Mouse (Mus musculus): ENCODE results near the gene Eno1. TPM values are rescaled to one million over a fixed set of nuclear protein-coding genes. Genes with fewer than 3 reads are reported as not detected.

Gene Eno1
- polyA plus RNA-seq, 1 experiment = 370 TPM

DNA sequence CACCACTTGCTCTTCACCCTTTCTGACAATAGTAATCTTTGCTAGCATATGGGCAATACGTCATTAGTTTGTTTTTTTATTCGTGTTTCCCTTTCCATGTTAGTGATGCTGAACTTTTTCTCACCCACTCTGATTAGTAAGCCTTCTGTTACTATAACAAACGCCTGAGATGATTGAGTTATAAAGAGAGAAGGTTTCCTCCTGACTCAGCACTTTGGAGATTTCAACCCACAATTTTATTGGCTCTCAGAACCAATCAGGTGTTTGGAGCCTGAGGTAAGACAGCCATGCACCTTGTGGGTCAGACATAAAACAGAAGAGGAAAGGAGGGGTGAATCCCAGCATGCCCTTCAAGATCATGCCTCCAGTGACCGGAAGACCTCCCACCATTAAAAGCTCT, 12.7 kb upstream of the Eno1 start:
- no peak for TF ChIP-seq CTCF (IDR thresholded peaks at IDR 0.05; ENCODE audit: low read depth, low read length)
- no peak for TF ChIP-seq POLR2A (IDR thresholded peaks at IDR 0.05; ENCODE audit: borderline replicate concordance, low read depth, low read length)
- no peak overlapping the region for H3K4me3 ChIP-seq (ENCODE audit: insufficient read depth, low read length)
- peaks cover 17% of the 10 kb centered on the region for H3K4me1 ChIP-seq (ENCODE audit: control insufficient read depth, insufficient read depth, low read length)
- no peak overlapping the region for H3K27ac ChIP-seq (ENCODE audit: insufficient read depth, low read depth, low read length)

DNA sequence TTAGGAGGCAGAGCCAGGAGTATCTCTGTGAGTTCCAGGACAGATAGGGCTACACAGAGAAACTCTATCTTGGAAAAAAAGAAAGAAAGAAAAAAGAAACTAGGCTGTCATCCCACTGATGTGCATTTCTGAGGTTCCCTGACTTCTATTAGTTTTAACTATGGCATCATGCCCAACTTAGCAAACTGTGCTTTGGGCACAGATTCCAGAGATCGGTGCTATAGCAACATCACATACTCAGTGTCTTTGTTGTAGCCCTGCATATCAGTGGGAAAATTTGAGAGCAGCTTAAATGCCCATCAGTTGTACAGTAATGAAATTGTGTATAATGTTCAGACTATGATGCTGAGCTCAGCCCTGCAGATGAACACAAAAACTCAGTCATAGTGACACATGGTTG, 10.8 kb upstream of the Eno1 start:
- TF ChIP-seq POLR2A (IDR thresholded peaks at IDR 0.05; ENCODE audit: borderline replicate concordance, low read depth, low read length) = no peak
- TF ChIP-seq CTCF (IDR thresholded peaks at IDR 0.05; ENCODE audit: low read depth, low read length) = no peak
- Histone ChIP-seq H3K4me3 (ENCODE audit: insufficient read depth, low read length) (no peak overlapping the region), H3K4me1 (ENCODE audit: control insufficient read depth, insufficient read depth, low read length) (peaks cover 16% of the 10 kb centered on the region), H3K27ac (ENCODE audit: insufficient read depth, low read depth, low read length) (no peak overlapping the region)

DNA sequence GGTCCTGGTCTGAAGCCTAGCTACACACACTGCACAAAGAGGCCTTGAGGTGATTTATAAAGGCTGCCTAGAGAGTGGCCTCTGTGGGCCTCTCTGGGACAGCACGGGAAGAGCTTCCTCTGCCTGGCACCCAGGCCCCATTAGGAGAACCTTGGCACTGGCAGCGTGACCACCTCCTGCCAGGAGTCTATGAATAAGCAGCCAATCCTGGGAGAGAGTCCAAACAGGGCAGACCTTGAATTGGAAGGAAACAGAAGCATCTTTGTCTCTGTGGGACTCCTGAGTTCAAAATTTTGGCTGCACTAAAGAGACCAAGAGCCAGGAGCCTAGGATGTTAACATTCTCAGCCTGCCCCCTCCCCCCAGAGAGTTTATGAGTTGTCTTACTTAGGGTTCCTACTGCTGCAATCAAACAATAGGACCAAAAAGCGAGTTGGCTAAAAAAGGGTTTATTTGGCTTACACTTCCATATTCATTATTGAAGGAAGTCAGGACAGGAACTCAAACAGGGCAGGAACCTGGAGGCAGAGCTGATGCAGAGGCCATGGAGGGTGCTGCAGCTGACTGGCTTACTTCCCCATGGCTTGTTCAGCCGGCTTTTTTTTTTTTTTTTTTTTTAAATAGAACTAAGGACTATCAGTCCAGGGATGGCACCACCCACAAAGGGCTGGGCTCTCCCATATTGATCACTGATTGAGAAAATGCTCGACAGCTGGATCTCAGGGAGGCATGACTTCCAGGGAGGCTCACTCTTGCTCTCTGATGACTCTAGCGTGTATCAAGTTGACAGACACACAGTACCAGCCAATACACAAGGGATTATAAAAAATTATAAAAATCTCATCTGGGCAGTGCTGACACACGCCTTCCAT, 9.5 kb upstream of the Eno1 start:
- peak overlapping the region; percentile 59 for H3K27ac ChIP-seq (ENCODE audit: insufficient read depth, low read depth, low read length)
- H3K4me1 ChIP-seq (ENCODE audit: control insufficient read depth, insufficient read depth, low read length) = peaks cover 16% of the 10 kb centered on the region
- no peak for TF ChIP-seq POLR2A (IDR thresholded peaks at IDR 0.05; ENCODE audit: borderline replicate concordance, low read depth, low read length)
- TF ChIP-seq CTCF (IDR thresholded peaks at IDR 0.05; ENCODE audit: low read depth, low read length) = no peak
- H3K4me3 ChIP-seq (ENCODE audit: insufficient read depth, low read length) = no peak overlapping the region

GRCm38 (mm10) chr4:150228581-150229348, 7.8 kb upstream of the Eno1 start:
- Histone ChIP-seq H3K27ac (ENCODE audit: insufficient read depth, low read depth, low read length) (no peak overlapping the region), H3K4me3 (ENCODE audit: insufficient read depth, low read length) (no peak overlapping the region), H3K4me1 (ENCODE audit: control insufficient read depth, insufficient read depth, low read length) (peaks cover 16% of the 10 kb centered on the region)
- TF ChIP-seq CTCF (IDR thresholded peaks at IDR 0.05; ENCODE audit: low read depth, low read length) (no peak), POLR2A (IDR thresholded peaks at IDR 0.05; ENCODE audit: borderline replicate concordance, low read depth, low read length) (no peak)

DNA sequence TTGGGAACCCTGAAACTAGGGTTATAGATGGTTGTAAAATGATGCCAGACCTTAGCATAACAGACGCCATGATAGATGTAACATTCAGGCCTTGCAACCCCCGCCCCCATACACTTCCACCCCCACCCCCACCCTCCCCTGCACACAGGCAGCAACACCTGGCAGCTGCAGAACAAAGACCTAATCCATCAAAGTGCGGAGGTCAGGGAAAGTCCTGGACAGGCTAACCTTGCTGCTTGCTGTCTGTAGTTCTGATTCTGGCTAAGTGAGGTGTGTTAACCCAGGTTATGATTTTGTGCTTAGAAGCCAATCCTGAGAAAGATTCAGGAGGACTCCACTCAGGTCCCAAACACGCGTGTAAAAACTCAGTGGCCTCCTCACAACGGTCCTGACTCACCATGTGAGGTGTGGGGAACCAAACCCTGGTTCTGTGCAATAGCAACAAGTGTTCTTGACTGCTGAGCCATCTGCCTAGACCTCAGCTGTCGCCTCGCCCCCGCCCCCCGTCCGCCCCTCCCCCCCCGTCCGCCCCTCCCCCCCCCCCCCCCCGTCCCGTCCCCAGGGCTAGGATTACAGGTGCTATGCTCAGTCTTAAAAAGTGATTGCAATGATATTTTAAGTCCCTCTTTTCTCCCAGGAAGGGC, 6.7 kb upstream of the Eno1 start:
- TF ChIP-seq POLR2A (IDR thresholded peaks at IDR 0.05; ENCODE audit: borderline replicate concordance, low read depth, low read length) (no peak), CTCF (IDR thresholded peaks at IDR 0.05; ENCODE audit: low read depth, low read length) (no peak)
- H3K4me3 ChIP-seq (ENCODE audit: insufficient read depth, low read length) = no peak overlapping the region
- peaks cover 20% of the 10 kb centered on the region for H3K4me1 ChIP-seq (ENCODE audit: control insufficient read depth, insufficient read depth, low read length)

GRCm38 (mm10) chr4:150230460-150231407, 5.8 kb upstream of the Eno1 start:
- Histone ChIP-seq H3K4me3 (ENCODE audit: insufficient read depth, low read length) (no peak overlapping the region), H3K4me1 (ENCODE audit: control insufficient read depth, insufficient read depth, low read length) (peaks cover 24% of the 10 kb centered on the region), H3K27ac (ENCODE audit: insufficient read depth, low read depth, low read length) (no peak overlapping the region)
- TF ChIP-seq CTCF (IDR thresholded peaks at IDR 0.05; ENCODE audit: low read depth, low read length) (no peak), POLR2A (IDR thresholded peaks at IDR 0.05; ENCODE audit: borderline replicate concordance, low read depth, low read length) (no peak)

More for the DNA sequence above, 6.7 kb upstream of the Eno1 start:
- H3K27ac ChIP-seq (ENCODE audit: insufficient read depth, low read depth, low read length) = no peak overlapping the region

GRCm38 (mm10) chr4:150231871-150232270, 4.7 kb upstream of the Eno1 start:
- no peak for TF ChIP-seq POLR2A (IDR thresholded peaks at IDR 0.05; ENCODE audit: borderline replicate concordance, low read depth, low read length)
- no peak for TF ChIP-seq CTCF (IDR thresholded peaks at IDR 0.05; ENCODE audit: low read depth, low read length)
- no peak overlapping the region for H3K4me3 ChIP-seq (ENCODE audit: insufficient read depth, low read length)
- peaks cover 20% of the 10 kb centered on the region for H3K4me1 ChIP-seq (ENCODE audit: control insufficient read depth, insufficient read depth, low read length)
- H3K27ac ChIP-seq (ENCODE audit: insufficient read depth, low read depth, low read length) = no peak overlapping the region

GRCm38 (mm10) chr4:150234599-150235327, 1.8 kb upstream of the Eno1 start:
- H3K27ac ChIP-seq (ENCODE audit: insufficient read depth, low read depth, low read length) = no peak overlapping the region
- no peak overlapping the region for H3K4me3 ChIP-seq (ENCODE audit: insufficient read depth, low read length)
- no peak for TF ChIP-seq POLR2A (IDR thresholded peaks at IDR 0.05; ENCODE audit: borderline replicate concordance, low read depth, low read length)
- no peak for TF ChIP-seq CTCF (IDR thresholded peaks at IDR 0.05; ENCODE audit: low read depth, low read length)
- H3K4me1 ChIP-seq (ENCODE audit: control insufficient read depth, insufficient read depth, low read length) = peaks cover 17% of the 10 kb centered on the region

All from bone marrow macrophage, adult 2 months (primary cell).